Mouse (Mus musculus): ENCODE measurements around the gene Stat5b. TPM values are rescaled to one million over a fixed set of nuclear protein-coding genes. Genes with fewer than 3 reads are reported as not detected.
A peak's percentile ranks its signal among the peaks of the same experiment; 100 is the strongest.

Gene Stat5b
- polyA plus RNA-seq, 1 experiment from 2014 or later: 20.5 TPM

DNA sequence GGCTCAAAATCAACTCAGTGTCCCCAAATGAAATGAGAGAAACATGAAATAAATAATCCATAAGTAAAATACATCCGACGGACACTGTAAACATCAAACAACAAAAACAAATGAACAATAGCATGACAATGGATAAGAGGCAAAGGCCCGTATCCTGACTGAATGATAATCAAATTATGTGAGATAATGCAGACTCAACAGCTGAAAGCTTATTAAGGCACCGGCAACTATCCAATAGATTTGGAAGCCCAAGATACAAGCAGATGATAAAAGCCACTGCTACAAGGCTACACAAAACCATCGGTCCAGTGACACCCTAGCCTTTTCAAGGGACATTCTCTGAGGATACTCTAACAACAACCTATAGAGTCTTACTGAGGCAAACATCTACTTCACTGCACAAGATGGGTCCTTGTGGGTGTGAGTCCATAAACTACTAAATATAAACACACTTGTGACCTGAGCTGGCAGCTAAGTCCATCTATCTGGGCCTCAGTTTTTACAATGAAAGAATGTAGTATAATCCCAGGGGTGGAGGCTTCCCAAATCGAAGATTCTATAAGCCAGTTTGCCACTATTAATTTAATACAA lies 1.6 kb downstream of the Stat5b start:
- peak overlapping the region; percentile 64 for H3K4me3 ChIP-seq
- H3K9ac ChIP-seq: peak overlapping the region; percentile 80; the same call in 1 of the 2 replicates
- no peaks in the 10 kb centered on the region for H3K36me3 ChIP-seq (replicated peaks)
- 50% methylated on average over 6 of the region's 6 CpGs for WGBS
- peaks cover 28% of the 10 kb centered on the region for H3K4me1 ChIP-seq
- 0 out of 2 replicates have a peak, but pooled peaks cover 5% of the 10 kb centered on the region for H3K27me3 ChIP-seq (replicated peaks)
- ATAC-seq (replicated peaks): no peak
- no peak overlapping the region for H3K27ac ChIP-seq
- H3K4me2 ChIP-seq: peak overlapping the region; percentile 73
- H3K9me3 ChIP-seq: no peaks in the 10 kb centered on the region

GRCm38 (mm10) chr11:100848080-100848479 lies 2.4 kb downstream of the Stat5b start:
- H3K9ac ChIP-seq: no peak overlapping the region
- H3K4me2 ChIP-seq: no peak overlapping the region
- H3K27ac ChIP-seq: no peak overlapping the region
- 84% methylated on average over 4 of the region's 4 CpGs for WGBS
- ATAC-seq (replicated peaks): no peak
- H3K9me3 ChIP-seq: no peaks in the 10 kb centered on the region
- H3K4me3 ChIP-seq: no peak overlapping the region
- H3K27me3 ChIP-seq (replicated peaks): 0 out of 2 replicates have a peak, but pooled peaks cover 2% of the 10 kb centered on the region
- H3K36me3 ChIP-seq (replicated peaks): no peaks in the 10 kb centered on the region
- H3K4me1 ChIP-seq: peaks cover 28% of the 10 kb centered on the region

GRCm38 (mm10) chr11:100847572-100847971 lies 3.0 kb downstream of the Stat5b start:
- Histone ChIP-seq H3K36me3 (replicated peaks) (no peaks in the 10 kb centered on the region), H3K27me3 (replicated peaks) (no peaks in the 10 kb centered on the region), H3K9ac (no peak overlapping the region), H3K4me1 (peaks cover 28% of the 10 kb centered on the region), H3K4me3 (no peak overlapping the region), H3K9me3 (no peaks in the 10 kb centered on the region), H3K4me2 (no peak overlapping the region), H3K27ac (no peak overlapping the region)
- 92% methylated on average over 4 of the region's 4 CpGs for WGBS
- ATAC-seq (replicated peaks): no peak

- no peak overlapping the region for H3K4me2 ChIP-seq
- no peaks in the 10 kb centered on the region for H3K9me3 ChIP-seq
- no peak for ATAC-seq (replicated peaks)
- no peak overlapping the region for H3K4me3 ChIP-seq
- peaks cover 21% of the 10 kb centered on the region for H3K4me1 ChIP-seq
- WGBS: 83% methylated on average over 6 of the region's 6 CpGs
- no peak overlapping the region for H3K9ac ChIP-seq
- no peaks in the 10 kb centered on the region for H3K36me3 ChIP-seq (replicated peaks)
- no peak overlapping the region for H3K27ac ChIP-seq
- no peaks in the 10 kb centered on the region for H3K27me3 ChIP-seq (replicated peaks)
These were observed 4.7 kb downstream of the Stat5b start for GRCm38 (mm10) chr11:100845793-100846192.

GRCm38 (mm10) chr11:100844121-100844520 lies 6.4 kb downstream of the Stat5b start:
- no peak overlapping the region for H3K9ac ChIP-seq
- H3K36me3 ChIP-seq (replicated peaks): no peaks in the 10 kb centered on the region
- no peaks in the 10 kb centered on the region for H3K9me3 ChIP-seq
- peaks cover 14% of the 10 kb centered on the region for H3K4me1 ChIP-seq
- WGBS: 89% methylated on average over 4 of the region's 4 CpGs
- H3K4me3 ChIP-seq: no peak overlapping the region
- H3K27me3 ChIP-seq (replicated peaks): no peaks in the 10 kb centered on the region
- no peak overlapping the region for H3K4me2 ChIP-seq
- ATAC-seq (replicated peaks): no peak
- H3K27ac ChIP-seq: no peak overlapping the region

- Histone ChIP-seq H3K9me3 (no peaks in the 10 kb centered on the region), H3K4me3 (no peak overlapping the region), H3K27me3 (replicated peaks) (no peaks in the 10 kb centered on the region), H3K4me2 (no peak overlapping the region), H3K36me3 (replicated peaks) (no peaks in the 10 kb centered on the region), H3K4me1 (0 out of 2 replicates have a peak, but pooled peaks cover 5% of the 10 kb centered on the region), H3K9ac (no peak overlapping the region), H3K27ac (no peak overlapping the region)
- WGBS: 93% methylated on average over 8 of the region's 8 CpGs
- ATAC-seq (replicated peaks): no peak
These were observed 7.4 kb downstream of the Stat5b start for GRCm38 (mm10) chr11:100843070-100843669.

GRCm38 (mm10) chr11:100842025-100842424 lies 8.5 kb downstream of the Stat5b start:
- Histone ChIP-seq H3K4me3 (no peak overlapping the region), H3K4me2 (no peak overlapping the region), H3K27ac (no peak overlapping the region), H3K36me3 (replicated peaks) (no peaks in the 10 kb centered on the region), H3K9me3 (no peaks in the 10 kb centered on the region), H3K9ac (no peak overlapping the region), H3K4me1 (no peaks in the 10 kb centered on the region), H3K27me3 (replicated peaks) (no peaks in the 10 kb centered on the region)
- no peak for ATAC-seq (replicated peaks)
- 81% methylated on average over 7 of the region's 7 CpGs for WGBS

DNA sequence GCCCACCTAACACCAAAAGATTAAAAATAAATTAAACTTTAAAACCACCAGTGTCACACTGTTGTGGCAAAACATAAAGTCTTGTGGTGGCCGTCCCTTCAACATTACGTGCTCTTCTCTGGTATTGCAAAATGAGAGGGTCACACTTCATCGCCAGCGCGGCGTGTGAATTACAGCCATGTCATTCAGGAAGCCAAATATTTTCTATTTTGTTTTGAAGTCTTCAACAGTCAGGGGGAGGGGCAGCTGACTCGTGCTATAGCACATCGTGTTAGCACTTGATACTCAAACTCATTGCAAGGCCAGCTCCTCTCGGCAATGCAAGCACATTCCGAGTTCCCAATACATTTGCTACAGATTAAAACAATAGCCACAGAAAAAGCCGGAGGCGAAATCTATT lies 9.7 kb downstream of the Stat5b start:
- H3K9me3 ChIP-seq: no peaks in the 10 kb centered on the region
- no peaks in the 10 kb centered on the region for H3K4me1 ChIP-seq
- H3K36me3 ChIP-seq (replicated peaks): no peaks in the 10 kb centered on the region
- WGBS: 75% methylated on average over 12 of the region's 12 CpGs
- H3K27ac ChIP-seq: no peak overlapping the region
- no peak overlapping the region for H3K4me2 ChIP-seq
- H3K27me3 ChIP-seq (replicated peaks): no peaks in the 10 kb centered on the region
- no peak overlapping the region for H3K4me3 ChIP-seq
- H3K9ac ChIP-seq: no peak overlapping the region
- no peak for ATAC-seq (replicated peaks)

- 82% methylated on average over 8 of the region's 8 CpGs for WGBS
- Histone ChIP-seq H3K9ac (no peak overlapping the region), H3K36me3 (replicated peaks) (no peaks in the 10 kb centered on the region), H3K4me2 (no peak overlapping the region), H3K27me3 (replicated peaks) (no peaks in the 10 kb centered on the region), H3K9me3 (no peaks in the 10 kb centered on the region), H3K4me3 (no peak overlapping the region), H3K4me1 (no peaks in the 10 kb centered on the region), H3K27ac (no peak overlapping the region)
- no peak for ATAC-seq (replicated peaks)
These were observed 11.0 kb downstream of the Stat5b start for GRCm38 (mm10) chr11:100839523-100839922.

GRCm38 (mm10) chr11:100838894-100839293 lies 11.6 kb downstream of the Stat5b start:
- Histone ChIP-seq H3K4me2 (no peak overlapping the region), H3K4me1 (no peaks in the 10 kb centered on the region), H3K27me3 (replicated peaks) (no peaks in the 10 kb centered on the region), H3K27ac (no peak overlapping the region), H3K9me3 (no peaks in the 10 kb centered on the region), H3K36me3 (replicated peaks) (no peaks in the 10 kb centered on the region), H3K4me3 (no peak overlapping the region), H3K9ac (no peak overlapping the region)
- WGBS: 95% methylated on average over 9 of the region's 9 CpGs
- ATAC-seq (replicated peaks): no peak

- H3K9ac ChIP-seq: no peak overlapping the region
- H3K9me3 ChIP-seq: no peaks in the 10 kb centered on the region
- H3K36me3 ChIP-seq (replicated peaks): no peaks in the 10 kb centered on the region
- no peak overlapping the region for H3K27ac ChIP-seq
- H3K27me3 ChIP-seq (replicated peaks): no peaks in the 10 kb centered on the region
- no peaks in the 10 kb centered on the region for H3K4me1 ChIP-seq
- ATAC-seq (replicated peaks): no peak
- WGBS: 82% methylated on average over 9 of the region's 9 CpGs
- H3K4me2 ChIP-seq: no peak overlapping the region
- no peak overlapping the region for H3K4me3 ChIP-seq
These were observed 13.4 kb downstream of the Stat5b start for GRCm38 (mm10) chr11:100836923-100837702.

GRCm38 (mm10) chr11:100833466-100833865 lies 17.1 kb downstream of the Stat5b start:
- Histone ChIP-seq H3K9me3 (no peaks in the 10 kb centered on the region), H3K27me3 (replicated peaks) (no peaks in the 10 kb centered on the region), H3K27ac (no peak overlapping the region), H3K9ac (no peak overlapping the region), H3K4me2 (no peak overlapping the region), H3K4me1 (peaks cover 13% of the 10 kb centered on the region), H3K4me3 (no peak overlapping the region), H3K36me3 (replicated peaks) (no peaks in the 10 kb centered on the region)
- WGBS: 77% methylated on average over 7 of the region's 7 CpGs
- ATAC-seq (replicated peaks): no peak

Data from midbrain, embryonic 15.5 days (tissue).